Mouse (Mus musculus) kidney, embryonic 16.5 days (tissue): Measurements from ENCODE around the gene Lrrc4c. TPM values are rescaled to one million over a fixed set of nuclear protein-coding genes. Genes with fewer than 3 reads are reported as not detected.

Experiments used
- ATAC-seq: fragments of 200-750 bp; cut with Nextera tagmentation; 2 replicates; pipeline ENCODE4 v1.8.0; 2017; ENCODE audit warnings: moderate TSS enrichment; ENCODE audit not compliant: low FRiP score, low TSS enrichment
- H3K27ac ChIP-seq: fragments of 300-500 bp; sonication (generic); 2 replicates; pipeline ENCODE4 v1.5.1; 2014; ENCODE audit warnings: low read length
- H3K27me3 ChIP-seq: fragments of 300-500 bp; sonication (generic); 2 replicates; pipeline ENCODE4 v1.6.1; 2014; ENCODE audit warnings: low read length, control low read depth, mixed read lengths; ENCODE audit not compliant: insufficient read depth
- H3K36me3 ChIP-seq: fragments of 300-500 bp; sonication (generic); 2 replicates; pipeline ENCODE4 v1.6.1; 2014; ENCODE audit warnings: low read length, control low read depth, mixed read lengths; ENCODE audit not compliant: insufficient read depth
- H3K4me1 ChIP-seq: fragments of 300-500 bp; sonication (generic); 2 replicates; pipeline ENCODE4 v1.6.1; 2014; ENCODE audit warnings: low read length, control low read depth, mixed read lengths; ENCODE audit not compliant: insufficient read depth
- H3K4me2 ChIP-seq: fragments of 300-500 bp; sonication (generic); replicated peaks from 2 replicates; pipeline ENCODE4 v1.6.1; 2014; ENCODE audit warnings: low read depth, low read length
- H3K4me3 ChIP-seq: fragments of 300-500 bp; sonication (generic); 2 replicates; pipeline ENCODE4 v1.5.1; 2014; ENCODE audit warnings: mild to moderate bottlenecking, low read length
- H3K9ac ChIP-seq: fragments of 300-500 bp; sonication (generic); replicated peaks from 2 replicates; pipeline ENCODE4 v1.6.1; 2014; ENCODE audit warnings: low read length
- H3K9me3 ChIP-seq: fragments of 300-500 bp; sonication (generic); 2 replicates; pipeline ENCODE4 v1.6.1; 2016; ENCODE audit warnings: low read length, control low read depth
- WGBS: fragments of 180-500 bp; shearing (Covaris S2); extraction: QIAGEN DNeasy Blood & Tissue Kit; methylation state at CpG from one replicate; pipeline ENCODE4 v1.1.7; 2014; 5-methylcytosine and 5-hydroxymethylcytosine counted together
- polyA plus RNA-seq: library from polyadenylated mRNA; unstranded; fragments of >200 nt; fragmentation: Nextera tagmentation; extraction: Ambion mirVana; gene quantifications from 2 replicates; pipeline ENCODE4 v1.2.1, GENCODE M21; 2015

Lrrc4c gene
- polyA plus RNA-seq, 1 experiment from 2014 or later = 0.69 TPM

- H3K27ac ChIP-seq = no peak overlapping the region
- 85% methylated on average over 2 of the region's 2 CpGs for WGBS
Measured at GRCm38 (mm10) chr2:97525107-97525506, 1207.1 kb downstream of the Lrrc4c start.

GRCm38 (mm10) chr2:97530622-97531021 is 1212.7 kb downstream of the Lrrc4c start:
- H3K27ac ChIP-seq = no peak overlapping the region
- H3K4me1 ChIP-seq = no peaks in the 10 kb centered on the region
- no peaks in the 10 kb centered on the region for H3K9me3 ChIP-seq
- no peak overlapping the region for H3K9ac ChIP-seq
- ATAC-seq = no peak
- no peaks in the 10 kb centered on the region for H3K27me3 ChIP-seq
- no peak overlapping the region for H3K4me3 ChIP-seq
- WGBS = 56% methylated on average over 4 of the region's 4 CpGs
- no peaks in the 10 kb centered on the region for H3K36me3 ChIP-seq
- no peak overlapping the region for H3K4me2 ChIP-seq

More at GRCm38 (mm10) chr2:97525107-97525506, 1207.1 kb downstream of the Lrrc4c start:
- Histone ChIP-seq H3K27me3 (no peaks in the 10 kb centered on the region), H3K36me3 (no peaks in the 10 kb centered on the region), H3K4me1 (no peaks in the 10 kb centered on the region), H3K9ac (no peak overlapping the region), H3K9me3 (no peaks in the 10 kb centered on the region), H3K4me2 (no peak overlapping the region), H3K4me3 (no peak overlapping the region)
- ATAC-seq = no peak

GRCm38 (mm10) chr2:97543691-97544672 is 1226.0 kb downstream of the Lrrc4c start:
- WGBS = 78% methylated on average over 10 of the region's 10 CpGs
- H3K9me3 ChIP-seq = no peaks in the 10 kb centered on the region
- H3K4me2 ChIP-seq = no peak overlapping the region
- no peaks in the 10 kb centered on the region for H3K36me3 ChIP-seq
- no peaks in the 10 kb centered on the region for H3K27me3 ChIP-seq
- ATAC-seq = no peak
- H3K27ac ChIP-seq = no peak overlapping the region
- no peaks in the 10 kb centered on the region for H3K4me1 ChIP-seq
- no peak overlapping the region for H3K4me3 ChIP-seq
- no peak overlapping the region for H3K9ac ChIP-seq

- Histone ChIP-seq H3K4me2 (no peak overlapping the region), H3K27ac (no peak overlapping the region), H3K27me3 (no peaks in the 10 kb centered on the region), H3K36me3 (no peaks in the 10 kb centered on the region), H3K9ac (no peak overlapping the region), H3K9me3 (no peaks in the 10 kb centered on the region), H3K4me3 (no peak overlapping the region), H3K4me1 (no peaks in the 10 kb centered on the region)
- ATAC-seq = no peak
Measured at GRCm38 (mm10) chr2:97544673-97545071, 1226.7 kb downstream of the Lrrc4c start.

GRCm38 (mm10) chr2:97545946-97546345 is 1228.0 kb downstream of the Lrrc4c start:
- Histone ChIP-seq H3K27me3 (no peaks in the 10 kb centered on the region), H3K9ac (no peak overlapping the region), H3K9me3 (no peaks in the 10 kb centered on the region), H3K36me3 (no peaks in the 10 kb centered on the region), H3K4me1 (no peaks in the 10 kb centered on the region), H3K4me2 (no peak overlapping the region), H3K4me3 (no peak overlapping the region), H3K27ac (no peak overlapping the region)
- WGBS = 88% methylated on average over 1 of the region's 1 CpGs
- no peak for ATAC-seq

- Histone ChIP-seq H3K4me3 (no peak overlapping the region), H3K9me3 (no peaks in the 10 kb centered on the region), H3K36me3 (no peaks in the 10 kb centered on the region), H3K4me2 (no peak overlapping the region), H3K9ac (no peak overlapping the region), H3K27me3 (no peaks in the 10 kb centered on the region), H3K4me1 (no peaks in the 10 kb centered on the region), H3K27ac (no peak overlapping the region)
- WGBS = 38% methylated on average over 2 of the region's 2 CpGs
- ATAC-seq = no peak
Measured at GRCm38 (mm10) chr2:97564509-97564908, 1246.5 kb downstream of the Lrrc4c start.

GRCm38 (mm10) chr2:97568954-97569353 is 1251.0 kb downstream of the Lrrc4c start:
- no peaks in the 10 kb centered on the region for H3K9me3 ChIP-seq
- H3K36me3 ChIP-seq = no peaks in the 10 kb centered on the region
- no peak overlapping the region for H3K9ac ChIP-seq
- H3K27me3 ChIP-seq = no peaks in the 10 kb centered on the region
- H3K27ac ChIP-seq = no peak overlapping the region
- 86% methylated on average over 2 of the region's 2 CpGs for WGBS
- H3K4me1 ChIP-seq = no peaks in the 10 kb centered on the region
- ATAC-seq = no peak
- H3K4me2 ChIP-seq = no peak overlapping the region
- H3K4me3 ChIP-seq = no peak overlapping the region

GRCm38 (mm10) chr2:97574921-97575320 is 1257.0 kb downstream of the Lrrc4c start:
- Histone ChIP-seq H3K27ac (no peak overlapping the region), H3K36me3 (no peaks in the 10 kb centered on the region), H3K9me3 (no peaks in the 10 kb centered on the region), H3K4me3 (no peak overlapping the region), H3K9ac (no peak overlapping the region), H3K4me1 (no peaks in the 10 kb centered on the region), H3K4me2 (no peak overlapping the region), H3K27me3 (no peaks in the 10 kb centered on the region)
- no peak for ATAC-seq

GRCm38 (mm10) chr2:97581132-97581531 is 1263.2 kb downstream of the Lrrc4c start:
- no peaks in the 10 kb centered on the region for H3K9me3 ChIP-seq
- 63% methylated on average over 2 of the region's 2 CpGs for WGBS
- no peak overlapping the region for H3K4me3 ChIP-seq
- no peaks in the 10 kb centered on the region for H3K27me3 ChIP-seq
- no peak overlapping the region for H3K9ac ChIP-seq
- H3K4me1 ChIP-seq = no peaks in the 10 kb centered on the region
- ATAC-seq = no peak
- H3K4me2 ChIP-seq = no peak overlapping the region
- H3K27ac ChIP-seq = no peak overlapping the region
- H3K36me3 ChIP-seq = no peaks in the 10 kb centered on the region

GRCm38 (mm10) chr2:97586322-97586721 is 1268.4 kb downstream of the Lrrc4c start:
- no peak for ATAC-seq
- Histone ChIP-seq H3K27ac (no peak overlapping the region), H3K4me3 (no peak overlapping the region), H3K27me3 (no peaks in the 10 kb centered on the region), H3K4me1 (no peaks in the 10 kb centered on the region), H3K4me2 (no peak overlapping the region), H3K9ac (no peak overlapping the region), H3K36me3 (no peaks in the 10 kb centered on the region), H3K9me3 (no peaks in the 10 kb centered on the region)
- 93% methylated on average over 3 of the region's 3 CpGs for WGBS
